Mouse (Mus musculus): ENCODE data around the gene Gtf3c6. TPM values are rescaled to one million over a fixed set of nuclear protein-coding genes. Genes with fewer than 3 reads are reported as not detected.

The Gtf3c6 gene
- polyA plus RNA-seq, 1 experiment from 2014 or later, result 88.1 TPM

GRCm38 (mm10) chr10:40229725-40230124 is 28.2 kb downstream of the Gtf3c6 start:
- H3K9me3 ChIP-seq (replicated peaks; ENCODE audit: low read length), result no peaks in the 10 kb centered on the region
- H3K4me1 ChIP-seq (replicated peaks; ENCODE audit: insufficient read depth, low read length), result no peaks in the 10 kb centered on the region
- peaks cover 28% of the 10 kb centered on the region for H3K36me3 ChIP-seq (ENCODE audit: insufficient read depth, low read length)
- no peak overlapping the region for H3K27ac ChIP-seq
- no peaks in the 10 kb centered on the region for H3K27me3 ChIP-seq (ENCODE audit: insufficient read depth, low read length)
- H3K4me2 ChIP-seq (ENCODE audit: low read length), result no peak overlapping the region
- DNase-seq (ENCODE audit: low spot score) (no peak), ATAC-seq (replicated peaks; ENCODE audit: low FRiP score, low read depth) (no peak)
- TF ChIP-seq CTCF (IDR thresholded peaks at IDR 0.05; ENCODE audit: low read depth), result no peak
- 96% methylated on average over 1 of the region's 1 CpGs for WGBS
- no peak overlapping the region for H3K9ac ChIP-seq (ENCODE audit: low read depth, low read length)
- no peak overlapping the region for H3K4me3 ChIP-seq (replicated peaks; ENCODE audit: low read depth, low read length)

GRCm38 (mm10) chr10:40227660-40228303 is 30.1 kb downstream of the Gtf3c6 start:
- WGBS, result 69% methylated on average over 4 of the region's 4 CpGs
- Histone ChIP-seq H3K9me3 (replicated peaks; ENCODE audit: low read length) (no peaks in the 10 kb centered on the region), H3K27ac (no peak overlapping the region), H3K27me3 (ENCODE audit: insufficient read depth, low read length) (no peaks in the 10 kb centered on the region), H3K36me3 (ENCODE audit: insufficient read depth, low read length) (peaks cover 26% of the 10 kb centered on the region), H3K4me1 (replicated peaks; ENCODE audit: insufficient read depth, low read length) (no peaks in the 10 kb centered on the region), H3K4me2 (ENCODE audit: low read length) (no peak overlapping the region), H3K9ac (ENCODE audit: low read depth, low read length) (no peak overlapping the region), H3K4me3 (replicated peaks; ENCODE audit: low read depth, low read length) (no peak overlapping the region)
- no peak for TF ChIP-seq CTCF (IDR thresholded peaks at IDR 0.05; ENCODE audit: low read depth)
- ATAC-seq (replicated peaks; ENCODE audit: low FRiP score, low read depth), result no peak
- peak; percentile 20 for DNase-seq (ENCODE audit: low spot score)

- no peak overlapping the region for H3K4me3 ChIP-seq (replicated peaks; ENCODE audit: low read depth, low read length)
- no peak overlapping the region for H3K27ac ChIP-seq
- H3K4me2 ChIP-seq (ENCODE audit: low read length), result no peak overlapping the region
- H3K27me3 ChIP-seq (ENCODE audit: insufficient read depth, low read length), result no peaks in the 10 kb centered on the region
- DNase-seq (ENCODE audit: low spot score) (no peak), ATAC-seq (replicated peaks; ENCODE audit: low FRiP score, low read depth) (no peak)
- TF ChIP-seq CTCF (IDR thresholded peaks at IDR 0.05; ENCODE audit: low read depth), result no peak
- H3K4me1 ChIP-seq (replicated peaks; ENCODE audit: insufficient read depth, low read length), result no peaks in the 10 kb centered on the region
- no peak overlapping the region for H3K9ac ChIP-seq (ENCODE audit: low read depth, low read length)
- 72% methylated on average over 3 of the region's 3 CpGs for WGBS
- H3K9me3 ChIP-seq (replicated peaks; ENCODE audit: low read length), result no peaks in the 10 kb centered on the region
- H3K36me3 ChIP-seq (ENCODE audit: insufficient read depth, low read length), result peaks cover 11% of the 10 kb centered on the region; the same call in 1 of the 2 replicates
Observed at GRCm38 (mm10) chr10:40218874-40219273, 39.0 kb downstream of the Gtf3c6 start.

- H3K4me1 ChIP-seq (replicated peaks; ENCODE audit: insufficient read depth, low read length), result no peaks in the 10 kb centered on the region
- ATAC-seq (replicated peaks; ENCODE audit: low FRiP score, low read depth) (peak; percentile 93), DNase-seq (ENCODE audit: low spot score) (peak; percentile 95)
- no peaks in the 10 kb centered on the region for H3K36me3 ChIP-seq (ENCODE audit: insufficient read depth, low read length)
- H3K9me3 ChIP-seq (replicated peaks; ENCODE audit: low read length), result no peaks in the 10 kb centered on the region
- H3K27me3 ChIP-seq (ENCODE audit: insufficient read depth, low read length), result no peaks in the 10 kb centered on the region
- TF ChIP-seq CTCF (IDR thresholded peaks at IDR 0.05; ENCODE audit: low read depth), result peak; percentile 99
- no peak overlapping the region for H3K4me3 ChIP-seq (replicated peaks; ENCODE audit: low read depth, low read length)
- H3K9ac ChIP-seq (ENCODE audit: low read depth, low read length), result no peak overlapping the region
- H3K27ac ChIP-seq, result no peak overlapping the region
- H3K4me2 ChIP-seq (ENCODE audit: low read length), result no peak overlapping the region
- WGBS, result 38% methylated on average over 13 of the region's 13 CpGs
Observed at GRCm38 (mm10) chr10:40212443-40213169, 45.3 kb downstream of the Gtf3c6 start.

Other genes with a start within 250 kb of the Gtf3c6 start
- gene Mfsd4b1, start 232.8 kb downstream of the Gtf3c6 start, polyA plus RNA-seq (2015; fragmentation: Nextera tagmentation; extraction: Ambion mirVana), result 34.8 and 37.2 TPM in 2 replicates
- 10.0 and 10.1 TPM in 2 replicates for gene Slc16a10, start 115.8 kb downstream of the Gtf3c6 start, polyA plus RNA-seq (2015; fragmentation: Nextera tagmentation; extraction: Ambion mirVana)
- gene Rpf2, start 11.1 kb downstream of the Gtf3c6 start, polyA plus RNA-seq (2015; fragmentation: Nextera tagmentation; extraction: Ambion mirVana), result 56.8 and 58.9 TPM in 2 replicates
- 44.1 and 46.9 TPM in 2 replicates for gene Amd1, start 44.1 kb upstream of the Gtf3c6 start, polyA plus RNA-seq (2015; fragmentation: Nextera tagmentation; extraction: Ambion mirVana)
- 7.2 and 7.3 TPM in 2 replicates for gene Cdk19, start 81.5 kb upstream of the Gtf3c6 start, polyA plus RNA-seq (2015; fragmentation: Nextera tagmentation; extraction: Ambion mirVana)